Mouse (Mus musculus) lung, adult 2 months (tissue): ENCODE measurements around the gene Gcnt3.

Source experiments
- CTCF ChIP-seq: fragments of 200-500 bp; IDR thresholded peaks from 2 replicates; pipeline ENCODE4 v1.5.1; 2011; ENCODE audit warnings: mild to moderate bottlenecking, low read length, control low read depth; ENCODE audit not compliant: insufficient read depth
- POLR2A ChIP-seq: fragments of 200-500 bp; IDR thresholded peaks from 2 replicates; pipeline ENCODE4 v1.6.1; 2011; ENCODE audit warnings: low read depth, mild to moderate bottlenecking, control low read depth, low read length, borderline replicate concordance; ENCODE audit errors: extremely low read depth

DNA sequence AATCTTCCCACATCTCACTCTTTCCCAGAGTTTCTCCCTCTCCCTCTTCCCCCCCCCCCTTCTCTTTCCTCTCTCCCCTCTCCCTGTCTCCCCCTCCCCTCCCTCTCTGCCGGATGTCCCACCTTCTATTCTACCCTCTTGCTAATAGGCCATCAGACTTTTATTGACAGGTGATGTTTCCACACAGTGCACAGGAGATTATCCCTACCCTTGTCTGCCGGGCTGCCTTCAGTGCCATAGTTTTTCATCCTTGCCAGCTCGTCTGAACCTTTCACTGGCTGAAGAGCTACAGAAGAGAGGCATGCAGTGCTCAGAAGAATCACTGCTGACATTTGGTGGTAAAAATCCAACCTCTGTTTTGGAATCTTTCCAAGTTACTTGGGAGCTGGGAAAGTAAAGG is 15.5 kb upstream of the Gcnt3 start:
- TF ChIP-seq POLR2A, result no peak
- TF ChIP-seq CTCF, result no peak
